Mouse (Mus musculus) hindbrain, embryonic 16.5 days (tissue): ENCODE measurements around the gene Platr17. TPM values are rescaled to one million over a fixed set of nuclear protein-coding genes. Genes with fewer than 3 reads are reported as not detected.

Experiments
- ATAC-seq: fragments of 200-750 bp; cut with Nextera tagmentation; 2 replicates; pipeline ENCODE4 v1.8.0; 2017; ENCODE audit warnings: moderate TSS enrichment, moderate library complexity
- H3K27ac ChIP-seq: fragments of 300-500 bp; sonication (generic); 2 replicates; pipeline ENCODE4 v1.5.1; 2014; ENCODE audit warnings: low read depth, mild to moderate bottlenecking, control low read depth, low read length, moderate library complexity
- H3K27me3 ChIP-seq: fragments of 300-500 bp; sonication (generic); replicated peaks from 2 replicates; pipeline ENCODE4 v1.6.1; 2014; ENCODE audit warnings: low read length; ENCODE audit not compliant: control insufficient read depth, insufficient read depth
- H3K36me3 ChIP-seq: fragments of 300-500 bp; sonication (generic); 2 replicates; pipeline ENCODE4 v1.6.1; 2014; ENCODE audit warnings: mild to moderate bottlenecking, low read length, moderate library complexity, mixed read lengths; ENCODE audit not compliant: control insufficient read depth, insufficient read depth
- H3K4me1 ChIP-seq: fragments of 300-500 bp; sonication (generic); 2 replicates; pipeline ENCODE4 v1.6.1; 2014; ENCODE audit warnings: low read depth, low read length; ENCODE audit not compliant: control insufficient read depth, insufficient read depth
- H3K4me2 ChIP-seq: fragments of 300-500 bp; sonication (generic); 2 replicates; pipeline ENCODE4 v1.6.1; 2014; ENCODE audit warnings: mild to moderate bottlenecking, low read length, control low read depth, moderate library complexity
- H3K4me3 ChIP-seq: fragments of 300-500 bp; sonication (generic); 2 replicates; pipeline ENCODE4 v1.5.1; 2014; ENCODE audit warnings: mild to moderate bottlenecking, low read length, control low read depth, moderate library complexity
- H3K9ac ChIP-seq: fragments of 300-500 bp; sonication (generic); 2 replicates; pipeline ENCODE4 v1.6.1; 2014; ENCODE audit warnings: low read depth, mild to moderate bottlenecking, control low read depth, low read length, moderate library complexity
- H3K9me3 ChIP-seq: fragments of 300-500 bp; sonication (generic); 2 replicates; pipeline ENCODE4 v1.6.1; 2014; ENCODE audit warnings: mild to moderate bottlenecking, low read length, moderate library complexity; ENCODE audit not compliant: control insufficient read depth
- WGBS: fragments of 180-500 bp; shearing (Covaris S2); extraction: QIAGEN DNeasy Blood & Tissue Kit; methylation state at CpG from one replicate; pipeline ENCODE4 v1.1.7; 2014; 5-methylcytosine and 5-hydroxymethylcytosine counted together
- polyA plus RNA-seq: library from polyadenylated mRNA; unstranded; fragments of >200 nt; fragmentation: Nextera tagmentation; extraction: Ambion mirVana; gene quantifications from 2 replicates; pipeline ENCODE4 v1.2.1, GENCODE M21; 2015

The Platr17 gene
- polyA plus RNA-seq, 1 experiment from 2014 or later = 0.46 TPM

DNA sequence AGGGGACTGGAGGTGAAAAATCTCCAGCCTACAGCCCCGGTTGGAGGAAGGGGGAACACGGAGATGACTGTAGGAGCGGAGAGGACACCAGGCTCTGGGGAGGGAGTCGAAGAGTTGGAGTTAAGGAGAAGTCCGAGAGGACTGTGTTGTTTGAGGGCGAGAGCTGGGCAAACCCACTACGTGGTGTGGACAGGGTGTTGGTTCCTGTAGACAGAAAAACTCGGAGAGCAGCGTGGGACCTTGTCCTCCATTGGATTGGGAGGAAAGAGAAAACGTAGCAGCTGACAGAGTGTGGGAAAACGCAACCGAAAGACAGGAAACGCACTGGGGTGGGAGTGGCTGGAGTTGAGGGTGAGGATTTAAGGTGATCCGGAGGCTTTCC is 4.9 kb downstream of the Platr17 start:
- Histone ChIP-seq H3K36me3 (peaks cover 21% of the 10 kb centered on the region), H3K9ac (peak overlapping the region; percentile 91), H3K4me1 (peaks cover 15% of the 10 kb centered on the region), H3K27me3 (no peaks in the 10 kb centered on the region), H3K9me3 (no peaks in the 10 kb centered on the region), H3K27ac (peak overlapping the region; percentile 88), H3K4me3 (peak overlapping the region; percentile 91), H3K4me2 (peak overlapping the region; percentile 91)
- no peak for ATAC-seq
- WGBS = 0% methylated on average over 14 of the region's 14 CpGs

DNA sequence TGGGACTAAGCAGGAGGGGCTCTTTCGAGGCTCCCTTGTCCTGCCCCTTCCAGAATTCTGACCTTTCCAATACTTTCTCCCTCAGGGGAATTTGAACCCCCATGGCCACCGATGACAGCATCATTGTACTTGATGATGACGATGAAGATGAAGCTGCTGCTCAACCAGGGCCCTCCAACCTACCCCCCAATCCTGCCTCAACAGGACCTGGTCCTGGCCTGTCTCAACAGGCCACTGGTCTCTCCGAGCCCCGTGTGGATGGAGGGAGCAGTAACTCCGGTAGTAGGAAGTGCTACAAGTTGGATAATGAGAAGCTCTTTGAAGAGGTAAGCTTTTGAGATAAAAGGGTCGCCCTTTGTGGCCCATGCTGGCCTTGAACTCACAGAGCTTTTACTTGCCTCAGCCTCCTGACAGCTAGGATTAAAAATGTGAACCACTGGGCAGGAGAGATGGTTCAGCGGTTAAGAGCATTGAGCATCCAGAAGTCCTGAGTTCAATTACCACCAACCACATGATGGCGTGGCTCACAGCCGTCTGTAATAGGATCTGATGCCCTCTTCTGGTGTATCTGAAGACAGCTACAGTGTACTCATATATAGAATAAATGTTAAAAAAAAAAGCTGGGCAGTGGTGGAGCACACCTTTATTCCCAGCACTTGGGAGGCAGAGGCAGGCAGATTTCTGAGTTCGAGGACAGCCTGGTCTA is 5.6 kb downstream of the Platr17 start:
- H3K9ac ChIP-seq = peak overlapping the region; percentile 91
- H3K36me3 ChIP-seq = peaks cover 21% of the 10 kb centered on the region
- peak overlapping the region; percentile 91 for H3K4me2 ChIP-seq
- no peaks in the 10 kb centered on the region for H3K9me3 ChIP-seq
- no peak for ATAC-seq
- no peaks in the 10 kb centered on the region for H3K27me3 ChIP-seq
- H3K4me1 ChIP-seq = peaks cover 19% of the 10 kb centered on the region
- 52% methylated on average over 11 of the region's 11 CpGs for WGBS
- peak overlapping the region; percentile 91 for H3K4me3 ChIP-seq
- no peak overlapping the region for H3K27ac ChIP-seq

DNA sequence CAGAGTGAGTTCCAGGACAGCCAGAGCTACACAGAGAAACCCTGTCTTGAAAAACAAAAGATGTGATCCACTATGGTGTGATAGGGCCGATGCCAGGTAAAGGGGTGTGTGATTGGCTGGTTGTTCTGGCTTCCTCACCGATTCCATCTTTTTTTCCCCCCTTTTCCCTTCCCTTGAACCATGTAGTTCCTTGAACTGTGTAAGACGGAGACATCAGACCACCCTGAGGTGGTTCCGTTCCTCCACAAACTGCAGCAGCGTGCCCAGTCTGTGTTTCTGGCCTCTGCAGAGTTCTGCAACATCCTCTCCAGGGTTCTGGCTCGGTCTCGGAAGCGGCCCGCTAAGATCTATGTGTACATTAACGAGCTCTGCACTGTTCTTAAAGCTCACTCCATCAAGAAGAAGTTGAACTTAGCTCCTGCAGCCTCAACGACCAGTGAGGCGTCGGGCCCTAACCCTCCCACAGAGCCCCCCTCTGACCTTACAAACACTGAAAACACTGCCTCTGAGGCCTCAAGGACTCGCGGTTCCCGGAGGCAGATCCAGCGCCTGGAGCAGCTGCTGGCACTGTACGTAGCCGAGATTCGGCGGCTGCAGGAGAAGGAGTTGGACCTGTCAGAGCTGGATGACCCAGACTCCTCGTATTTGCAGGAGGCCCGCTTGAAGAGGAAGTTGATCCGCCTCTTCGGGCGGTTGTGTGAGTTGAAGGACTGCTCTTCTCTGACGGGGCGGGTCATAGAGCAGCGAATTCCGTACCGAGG is 6.3 kb downstream of the Platr17 start:
- H3K27ac ChIP-seq = no peak overlapping the region
- no peaks in the 10 kb centered on the region for H3K9me3 ChIP-seq
- ATAC-seq = no peak

DNA sequence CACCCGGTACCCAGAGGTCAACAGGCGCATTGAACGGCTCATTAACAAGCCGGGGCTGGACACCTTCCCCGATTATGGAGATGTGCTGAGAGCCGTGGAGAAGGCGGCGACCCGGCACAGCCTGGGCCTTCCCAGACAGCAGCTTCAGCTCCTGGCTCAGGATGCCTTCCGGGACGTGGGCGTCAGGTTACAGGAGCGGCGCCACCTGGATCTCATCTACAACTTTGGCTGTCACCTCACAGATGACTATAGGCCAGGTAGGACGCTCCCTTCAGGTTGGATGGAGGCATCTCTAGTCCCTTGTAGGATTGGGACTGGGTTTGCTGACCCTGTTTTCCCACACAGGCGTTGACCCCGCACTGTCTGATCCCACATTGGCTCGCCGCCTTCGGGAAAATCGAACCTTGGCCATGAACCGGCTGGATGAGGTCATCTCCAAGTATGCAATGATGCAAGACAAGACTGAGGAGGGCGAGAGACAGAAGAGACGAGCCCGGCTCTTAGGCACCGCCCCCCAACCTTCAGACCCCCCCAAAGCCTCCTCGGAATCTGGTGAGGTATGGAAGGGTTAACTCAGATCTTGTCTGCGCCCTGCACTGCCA is 7.0 kb downstream of the Platr17 start:
- ATAC-seq = no peak
- no peaks in the 10 kb centered on the region for H3K27me3 ChIP-seq
- H3K9me3 ChIP-seq = no peaks in the 10 kb centered on the region
- H3K4me3 ChIP-seq = no peak overlapping the region
- no peak overlapping the region for H3K27ac ChIP-seq
- WGBS = 93% methylated on average over 28 of the region's 28 CpGs
- no peak overlapping the region for H3K9ac ChIP-seq
- H3K36me3 ChIP-seq = peaks cover 21% of the 10 kb centered on the region
- no peak overlapping the region for H3K4me2 ChIP-seq
- peaks cover 24% of the 10 kb centered on the region for H3K4me1 ChIP-seq

More for the DNA sequence above, 6.3 kb downstream of the Platr17 start:
- H3K4me1 ChIP-seq = peaks cover 19% of the 10 kb centered on the region
- peaks cover 21% of the 10 kb centered on the region for H3K36me3 ChIP-seq
- H3K27me3 ChIP-seq = no peaks in the 10 kb centered on the region
- H3K9ac ChIP-seq = no peak overlapping the region
- 91% methylated on average over 31 of the region's 31 CpGs for WGBS
- H3K4me3 ChIP-seq = no peak overlapping the region
- no peak overlapping the region for H3K4me2 ChIP-seq

DNA sequence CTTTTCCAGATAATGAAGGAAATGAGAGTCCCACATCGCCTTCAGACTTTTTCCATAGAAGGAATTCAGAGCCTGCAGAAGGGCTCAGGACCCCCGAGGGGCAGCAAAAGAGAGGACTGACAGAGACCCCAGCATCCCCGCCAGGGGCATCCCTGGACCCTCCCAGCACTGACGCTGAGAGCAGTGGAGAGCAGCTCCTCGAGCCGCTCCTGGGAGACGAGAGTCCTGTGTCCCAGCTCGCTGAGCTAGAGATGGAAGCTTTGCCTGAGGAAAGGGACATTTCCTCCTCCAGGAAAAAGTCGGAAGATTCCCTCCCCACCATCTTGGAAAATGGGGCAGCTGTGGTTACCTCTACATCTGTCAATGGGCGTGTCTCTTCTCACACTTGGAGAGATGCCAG is 8.3 kb downstream of the Platr17 start:
- H3K27me3 ChIP-seq = no peaks in the 10 kb centered on the region
- no peak overlapping the region for H3K4me3 ChIP-seq
- H3K27ac ChIP-seq = no peak overlapping the region
- peaks cover 21% of the 10 kb centered on the region for H3K4me1 ChIP-seq
- ATAC-seq = no peak
- H3K36me3 ChIP-seq = peaks cover 21% of the 10 kb centered on the region
- no peak overlapping the region for H3K4me2 ChIP-seq
- no peak overlapping the region for H3K9ac ChIP-seq
- WGBS = 88% methylated on average over 10 of the region's 10 CpGs
- no peaks in the 10 kb centered on the region for H3K9me3 ChIP-seq

DNA sequence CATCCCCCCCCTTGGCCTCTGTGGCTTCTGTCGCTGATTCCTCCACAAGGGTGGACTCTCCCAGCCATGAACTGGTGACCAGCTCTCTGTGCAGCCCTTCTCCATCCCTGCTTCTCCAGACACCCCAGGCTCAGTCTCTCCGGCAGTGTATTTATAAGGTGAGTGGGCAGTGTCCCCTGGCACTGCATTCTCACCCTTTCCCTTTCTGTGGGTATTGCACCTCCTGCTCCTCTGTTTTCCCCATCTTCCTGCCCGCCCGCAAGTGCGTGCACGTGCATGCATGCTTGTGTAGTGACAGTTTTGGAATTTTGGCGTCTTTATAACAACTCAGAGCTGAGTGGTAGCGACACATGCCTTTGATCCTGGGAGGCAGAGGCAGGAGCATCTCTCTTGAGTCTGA is 9.0 kb downstream of the Platr17 start:
- WGBS = 93% methylated on average over 8 of the region's 8 CpGs
- peaks cover 21% of the 10 kb centered on the region for H3K36me3 ChIP-seq

DNA sequence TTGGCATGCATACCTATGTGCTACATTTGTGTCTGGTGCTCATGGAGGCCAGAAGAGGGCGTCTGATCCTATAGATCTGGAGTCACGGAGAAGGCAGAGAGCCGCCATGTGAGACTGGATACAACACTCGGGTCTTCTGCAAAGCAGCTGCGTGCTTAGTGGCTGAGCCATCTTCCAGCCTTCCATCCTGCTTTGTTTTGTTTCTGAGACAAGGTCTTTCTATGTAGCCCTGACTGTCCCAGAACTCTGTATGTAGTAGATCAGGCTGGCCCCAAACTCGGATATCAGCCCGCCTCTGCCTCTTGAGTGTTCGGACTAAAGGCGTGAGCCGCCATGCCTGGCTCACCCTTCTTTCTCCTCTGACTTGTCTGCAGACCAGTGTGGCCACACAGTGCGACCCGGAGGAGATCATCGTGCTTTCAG is 10.0 kb downstream of the Platr17 start:
- Histone ChIP-seq H3K4me2 (peak overlapping the region; percentile 57), H3K9ac (no peak overlapping the region), H3K27ac (no peak overlapping the region), H3K36me3 (peaks cover 21% of the 10 kb centered on the region), H3K4me1 (peaks cover 31% of the 10 kb centered on the region), H3K9me3 (no peaks in the 10 kb centered on the region), H3K27me3 (0 out of 2 replicates have a peak, but pooled peaks cover 3% of the 10 kb centered on the region), H3K4me3 (no peak overlapping the region; the same call in 1 of the 2 replicates)
- ATAC-seq = no peak
- 66% methylated on average over 13 of the region's 13 CpGs for WGBS

More for the DNA sequence above, 9.0 kb downstream of the Platr17 start:
- no peaks in the 10 kb centered on the region for H3K9me3 ChIP-seq
- no peak overlapping the region for H3K27ac ChIP-seq
- 0 out of 2 replicates have a peak, but pooled peaks cover 3% of the 10 kb centered on the region for H3K27me3 ChIP-seq
- no peak overlapping the region for H3K9ac ChIP-seq
- H3K4me2 ChIP-seq = no peak overlapping the region
- peaks cover 23% of the 10 kb centered on the region for H3K4me1 ChIP-seq
- no peak overlapping the region for H3K4me3 ChIP-seq
- ATAC-seq = no peak

DNA sequence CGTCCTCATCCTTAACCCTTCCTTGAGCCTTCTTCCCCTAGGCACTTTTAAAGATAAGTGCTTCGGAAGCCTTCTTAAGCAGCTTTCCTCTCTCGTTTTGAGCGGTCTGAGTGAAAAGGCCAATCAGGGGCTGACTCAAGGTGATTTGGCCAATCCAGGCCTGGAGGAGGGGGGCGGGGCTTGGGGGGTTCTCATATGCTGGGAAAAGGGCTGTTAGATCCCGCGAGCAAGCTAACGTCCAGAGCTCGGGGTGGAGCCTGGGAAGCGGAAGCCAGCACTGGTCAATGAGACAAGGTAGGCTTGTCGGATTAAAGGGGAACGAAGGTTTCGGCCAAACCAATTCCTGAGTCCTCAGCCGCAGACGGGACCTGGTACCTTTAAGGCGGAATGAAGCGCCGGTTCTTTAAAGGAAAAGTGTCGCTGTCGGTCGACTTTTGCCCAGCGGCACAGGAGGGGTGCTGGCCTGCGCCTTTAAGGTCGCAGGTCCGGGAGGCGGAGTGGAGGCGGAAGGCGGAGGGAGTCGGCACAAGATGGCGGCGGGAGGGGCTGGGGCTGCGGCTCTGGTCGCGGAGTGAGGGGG is 10.8 kb downstream of the Platr17 start, which contains the start of the genes Tapbp and Zbtb22:
Gene Tapbp, plus strand, starts transcription at position 229 of the 580 bp plus-strand sequence.
Gene Zbtb22, plus strand, starts transcription at position 234 of the 580 bp plus-strand sequence.
- peak within 1 kb of the TSS; percentile 75 for H3K9ac ChIP-seq
- ATAC-seq = peak; percentile 92
- no peaks in the 10 kb centered on the region for H3K9me3 ChIP-seq
- H3K36me3 ChIP-seq = peaks cover 21% of the 10 kb centered on the region
- peak within 1 kb of the TSS; percentile 57 for H3K4me2 ChIP-seq
- H3K4me3 ChIP-seq = peak within 1 kb of the TSS; percentile 60
- H3K27me3 ChIP-seq = 0 out of 2 replicates have a peak, but pooled peaks cover 3% of the 10 kb centered on the region
- H3K4me1 ChIP-seq = peaks cover 30% of the 10 kb centered on the region
- under 1% methylated on average over 31 of the region's 34 CpGs for WGBS
- H3K27ac ChIP-seq = peak within 1 kb of the TSS; percentile 87
